Mouse (Mus musculus): ENCODE data around the gene Pcsk6.

Pcsk6 gene

GRCm38 (mm10) chr7:66001035-66001754 is 139.7 kb downstream of the Pcsk6 start:
- DNase-seq (ENCODE audit: low spot score in 2 of 2): no peak

- DNase-seq (ENCODE audit: low spot score in 2 of 2): no peak
Measured at GRCm38 (mm10) chr7:66001797-66002196, 140.3 kb downstream of the Pcsk6 start.

- no peak for DNase-seq (ENCODE audit: low spot score in 2 of 2)
Measured at GRCm38 (mm10) chr7:66003447-66003846, 141.9 kb downstream of the Pcsk6 start.

GRCm38 (mm10) chr7:66003865-66004638 is 142.5 kb downstream of the Pcsk6 start:
- DNase-seq (ENCODE audit: low spot score in 2 of 2): no peak

GRCm38 (mm10) chr7:66005066-66005465 is 143.5 kb downstream of the Pcsk6 start:
- DNase-seq (ENCODE audit: low spot score in 2 of 2): no peak

- no peak for DNase-seq (ENCODE audit: low spot score in 2 of 2)
Measured at GRCm38 (mm10) chr7:66008161-66008891, 146.8 kb downstream of the Pcsk6 start.

- no peak for DNase-seq (ENCODE audit: low spot score in 2 of 2)
Measured at GRCm38 (mm10) chr7:66008892-66009273, 147.3 kb downstream of the Pcsk6 start.

- no peak for DNase-seq (ENCODE audit: low spot score in 2 of 2)
Measured at GRCm38 (mm10) chr7:66010518-66010917, 149.0 kb downstream of the Pcsk6 start.

GRCm38 (mm10) chr7:66027747-66028146 is 166.2 kb downstream of the Pcsk6 start:
- DNase-seq (ENCODE audit: low spot score in 2 of 2): peak in 1 of 2 experiments; percentile 21

GRCm38 (mm10) chr7:66028766-66029512 is 167.4 kb downstream of the Pcsk6 start:
- no peak for DNase-seq (ENCODE audit: low spot score in 2 of 2)

- DNase-seq (ENCODE audit: low spot score in 2 of 2): no peak
Measured at GRCm38 (mm10) chr7:66036809-66037208, 175.3 kb downstream of the Pcsk6 start.

GRCm38 (mm10) chr7:66038261-66038660 is 176.7 kb downstream of the Pcsk6 start:
- DNase-seq (ENCODE audit: low spot score in 2 of 2): no peak

- DNase-seq (ENCODE audit: low spot score in 2 of 2): no peak
Measured at GRCm38 (mm10) chr7:66038730-66039129, 177.2 kb downstream of the Pcsk6 start.

- DNase-seq (ENCODE audit: low spot score in 2 of 2): no peak
Measured at GRCm38 (mm10) chr7:66040026-66040814, 178.7 kb downstream of the Pcsk6 start.

GRCm38 (mm10) chr7:66043552-66044459 is 182.3 kb downstream of the Pcsk6 start, which contains the start of gene Gm45213:
TSS of gene Gm45213 (plus strand) at chr7:66043602.
- no peak for DNase-seq (ENCODE audit: low spot score in 2 of 2)

- no peak for DNase-seq (ENCODE audit: low spot score in 2 of 2)
Measured at GRCm38 (mm10) chr7:66044617-66045016, 183.1 kb downstream of the Pcsk6 start.

GRCm38 (mm10) chr7:66046921-66047918 is 185.7 kb downstream of the Pcsk6 start:
- no peak for DNase-seq (ENCODE audit: low spot score in 2 of 2)

- DNase-seq (ENCODE audit: low spot score in 2 of 2): no peak
Measured at GRCm38 (mm10) chr7:66047975-66048374, 186.4 kb downstream of the Pcsk6 start.

Data from frontal cortex, postnatal 10 days (tissue).